Mouse (Mus musculus): ENCODE results near the gene Ascc1.
"Not testable (repeated sequence)": the region's sequence is repeated elsewhere in the genome, so short reads cannot be mapped to it uniquely, and the experiment has no call there.

Ascc1 gene

GRCm38 (mm10) chr10:59977715-59978343 lies 24.8 kb upstream of the Ascc1 start:
- DNase-seq: no peak

- no peak for DNase-seq
Measured at GRCm38 (mm10) chr10:59978401-59978800, 24.2 kb upstream of the Ascc1 start.

- DNase-seq: peak; percentile 81
Measured at GRCm38 (mm10) chr10:59978873-59979743, 23.5 kb upstream of the Ascc1 start.

DNA sequence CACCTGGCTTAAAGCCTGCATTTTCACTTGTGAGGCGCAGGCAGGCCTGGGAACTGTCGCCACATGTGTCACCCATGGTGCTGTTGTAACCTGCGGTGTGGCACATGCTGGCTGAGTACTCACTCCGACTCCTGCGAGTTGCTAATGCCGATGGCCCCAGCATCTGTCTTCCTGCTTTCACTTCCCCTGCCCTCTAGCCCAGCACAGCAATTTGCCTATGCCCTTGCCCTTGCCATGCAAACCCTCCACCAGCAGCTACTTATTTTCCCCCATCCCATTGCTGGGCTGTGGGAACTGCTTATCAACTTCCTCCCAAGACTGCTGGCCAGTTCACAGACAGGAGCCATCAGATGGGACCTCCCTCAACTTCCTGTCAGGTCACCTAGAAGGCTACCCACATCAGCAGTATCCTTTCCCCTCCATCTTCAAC lies 21.8 kb upstream of the Ascc1 start:
- peak; percentile 31 for DNase-seq

- DNase-seq: no peak
Measured at GRCm38 (mm10) chr10:59981336-59981735, 21.3 kb upstream of the Ascc1 start.

DNA sequence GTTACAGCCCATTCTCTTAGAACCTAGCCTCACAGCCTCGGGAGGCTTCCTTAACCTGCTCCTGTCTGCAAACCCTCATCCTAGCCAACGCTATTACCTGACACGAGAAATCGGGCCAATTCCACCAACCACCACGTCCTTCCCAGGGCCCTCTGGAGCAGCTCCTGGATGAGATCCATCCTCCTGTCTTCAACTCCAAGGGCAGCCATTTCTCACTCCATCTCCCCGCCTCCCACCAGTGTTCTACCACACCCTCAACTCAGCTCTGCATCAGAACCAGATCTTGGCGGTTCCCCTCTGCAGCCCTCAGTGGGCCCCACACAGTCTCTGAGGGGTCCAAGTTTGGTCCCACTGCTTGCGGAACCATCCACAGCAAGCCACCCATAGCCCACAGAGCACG lies 20.8 kb upstream of the Ascc1 start:
- DNase-seq: no peak

- no peak for DNase-seq
Measured at GRCm38 (mm10) chr10:59982379-59982873, 20.2 kb upstream of the Ascc1 start.

DNA sequence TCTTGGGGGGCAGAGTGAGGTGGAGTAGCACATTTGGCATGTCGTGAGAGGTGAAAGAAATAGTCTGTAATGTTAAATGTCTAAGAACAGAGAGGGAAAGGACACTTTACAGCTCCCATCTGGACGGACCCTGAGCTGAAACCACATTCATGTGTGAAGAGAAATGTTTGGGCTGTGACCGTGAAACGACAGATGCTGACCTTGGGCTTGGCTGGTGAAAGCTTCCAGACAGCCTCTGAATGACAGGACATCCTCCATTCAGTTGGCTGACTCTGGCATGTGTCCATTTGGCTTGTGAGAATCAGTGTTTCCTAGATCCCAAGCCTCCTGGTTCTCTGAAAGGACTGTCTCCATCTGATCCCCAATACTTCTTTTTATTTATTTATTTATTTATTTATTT lies 14.6 kb upstream of the Ascc1 start:
- DNase-seq: no peak

- no peak for DNase-seq
Measured at GRCm38 (mm10) chr10:59990393-59990792, 12.2 kb upstream of the Ascc1 start.

GRCm38 (mm10) chr10:59991262-59991880 lies 11.2 kb upstream of the Ascc1 start:
- no peak for DNase-seq

GRCm38 (mm10) chr10:59992024-59992423 lies 10.6 kb upstream of the Ascc1 start:
- DNase-seq: no peak

DNA sequence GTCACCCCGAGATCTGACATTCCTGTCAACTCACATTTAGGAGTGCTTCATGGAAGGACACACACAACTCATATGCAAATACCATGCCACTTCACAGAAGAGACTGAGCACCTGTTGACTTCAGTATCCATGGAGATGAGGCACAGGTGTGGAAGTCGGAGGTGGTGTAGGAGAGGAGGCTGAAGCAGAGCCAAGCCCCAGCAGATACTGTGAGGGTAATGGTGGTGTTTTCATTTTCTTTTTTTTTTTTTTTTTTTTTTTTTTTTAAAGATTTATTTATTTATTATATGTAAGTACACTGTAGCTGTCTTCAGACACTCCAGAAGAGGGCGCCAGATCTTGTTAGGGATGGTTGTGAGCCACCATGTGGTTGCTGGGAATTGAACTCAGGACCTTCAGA lies 8.8 kb upstream of the Ascc1 start:
- DNase-seq: not testable (repeated sequence)

GRCm38 (mm10) chr10:59995889-59996288 lies 6.7 kb upstream of the Ascc1 start:
- DNase-seq: no peak

DNA sequence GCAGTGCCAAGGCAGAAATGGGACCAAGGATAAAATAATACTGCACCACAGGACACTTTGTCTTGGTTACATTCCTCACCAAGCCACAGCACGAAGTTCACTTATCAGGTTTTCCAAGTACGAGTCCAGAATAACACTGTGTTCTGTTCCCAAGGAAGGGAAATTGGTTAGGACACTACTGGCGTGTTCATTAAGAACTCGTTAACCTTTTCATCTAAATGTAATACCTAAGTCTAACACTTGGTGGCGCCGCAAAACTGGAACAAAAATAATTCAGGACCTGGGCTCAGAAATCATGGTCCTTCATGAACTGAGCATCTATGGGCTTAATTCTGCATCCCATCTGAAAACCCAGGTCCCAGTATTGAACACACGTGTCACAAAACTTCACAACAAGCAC lies 5.0 kb upstream of the Ascc1 start:
- DNase-seq: no peak

GRCm38 (mm10) chr10:59999057-59999456 lies 3.5 kb upstream of the Ascc1 start:
- DNase-seq: no peak

DNA sequence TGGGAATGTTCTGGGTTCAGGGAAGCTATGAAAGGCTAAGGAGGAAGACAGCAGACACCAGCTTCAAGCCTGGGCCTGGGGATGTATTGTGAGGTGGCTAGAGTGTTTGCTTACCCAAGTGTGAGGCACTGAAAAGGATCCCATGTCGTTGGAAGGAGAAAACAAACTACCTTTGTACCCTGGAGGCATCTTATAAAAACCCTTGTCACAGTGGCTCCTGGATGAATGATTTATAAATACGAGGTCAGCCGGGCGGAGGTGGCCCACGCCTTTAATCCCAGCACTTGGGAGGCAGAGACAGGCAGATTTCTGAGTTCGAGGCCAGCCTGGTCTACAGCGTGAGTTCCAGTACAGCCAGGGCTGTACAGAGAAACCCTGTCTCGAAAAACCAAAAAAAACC lies 942 bp upstream of the Ascc1 start:
- DNase-seq: peak; percentile 40

- no peak for DNase-seq
Measured at GRCm38 (mm10) chr10:60002203-60002602, 402 bp upstream of the Ascc1 start.

GRCm38 (mm10) chr10:60003213-60003752 lies 678 bp downstream of the Ascc1 start:
- no peak for DNase-seq

DNA sequence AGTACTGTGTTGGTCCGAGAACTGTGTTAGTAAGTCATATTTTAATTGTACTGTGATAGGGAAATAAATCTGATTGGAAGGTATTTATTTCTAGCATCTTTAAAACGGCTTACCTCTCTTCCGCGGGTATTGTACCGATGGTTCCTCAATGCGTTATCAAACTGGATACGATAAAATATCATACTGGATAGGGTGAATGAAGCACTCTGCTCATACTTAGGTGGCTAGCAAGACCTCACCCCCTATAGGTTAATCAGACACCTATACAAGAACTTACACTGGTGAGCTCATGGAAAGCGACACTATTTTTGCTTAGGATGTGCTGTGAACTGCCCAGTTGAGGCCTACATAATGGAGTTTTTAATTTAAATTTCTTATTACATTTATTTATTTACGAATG lies 1.2 kb downstream of the Ascc1 start:
- no peak for DNase-seq

DNA sequence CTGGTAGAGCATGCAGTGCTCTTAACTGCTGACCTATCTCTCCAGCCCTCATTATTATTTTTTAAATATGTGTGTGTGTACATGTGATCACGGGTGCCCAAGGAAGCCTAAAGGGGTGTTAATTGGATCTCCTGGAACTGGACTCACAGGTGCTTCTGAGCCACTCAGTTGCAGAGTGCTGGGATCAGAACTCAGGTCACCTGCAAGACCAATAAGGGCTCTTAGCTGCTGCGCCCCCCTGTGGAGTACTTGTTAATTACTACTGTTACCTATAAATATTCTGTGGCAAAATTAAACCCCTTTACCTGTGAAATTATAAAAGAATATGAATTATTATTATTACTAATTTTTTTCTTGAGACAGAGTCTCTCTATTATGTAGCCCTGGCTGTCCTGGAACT lies 2.7 kb downstream of the Ascc1 start:
- no peak for DNase-seq

GRCm38 (mm10) chr10:60009115-60009514 lies 6.5 kb downstream of the Ascc1 start:
- no peak for DNase-seq

- DNase-seq: no peak
Measured at GRCm38 (mm10) chr10:60016223-60016622, 13.6 kb downstream of the Ascc1 start.

- no peak for DNase-seq
Measured at GRCm38 (mm10) chr10:60019299-60019698, 16.7 kb downstream of the Ascc1 start.

Data from kidney, adult 11 months (tissue).